Mouse (Mus musculus) splenic B cell, adult 2 months (primary cell): ENCODE results near the gene Carmil1.
A peak's percentile ranks its signal among the peaks of the same experiment; 100 is the strongest.

Experiments
- DNase-seq: peaks from one replicate; pipeline ENCODE4 v3.0.0-alpha.2; 2011; ENCODE audit warnings: low read depth, low spot score
- H3K27me3 ChIP-seq: 2 replicates; pipeline ENCODE4 v1.6.1; 2012; ENCODE audit warnings: mild to moderate bottlenecking, low read length, moderate library complexity, mixed read lengths; ENCODE audit not compliant: control insufficient read depth, poor library complexity, insufficient read depth, severe bottlenecking
- H3K36me3 ChIP-seq: 2 replicates; pipeline ENCODE4 v1.6.1; 2012; ENCODE audit warnings: mild to moderate bottlenecking, low read length, moderate library complexity, mixed read lengths; ENCODE audit not compliant: control insufficient read depth, poor library complexity, insufficient read depth, severe bottlenecking

The Carmil1 gene

GRCm38 (mm10) chr13:24199861-24200543 lies 80.6 kb downstream of the Carmil1 start:
- DNase-seq: no peak
- no peaks in the 10 kb centered on the region for H3K36me3 ChIP-seq
- H3K27me3 ChIP-seq: no peaks in the 10 kb centered on the region

- Histone ChIP-seq H3K27me3 (no peaks in the 10 kb centered on the region), H3K36me3 (no peaks in the 10 kb centered on the region)
- DNase-seq: no peak
Observed at GRCm38 (mm10) chr13:24198396-24198924, 82.1 kb downstream of the Carmil1 start.

- Histone ChIP-seq H3K27me3 (no peaks in the 10 kb centered on the region), H3K36me3 (no peaks in the 10 kb centered on the region)
- no peak for DNase-seq
Observed at GRCm38 (mm10) chr13:24195371-24195770, 85.2 kb downstream of the Carmil1 start.

GRCm38 (mm10) chr13:24194018-24194417 lies 86.6 kb downstream of the Carmil1 start:
- H3K27me3 ChIP-seq: no peaks in the 10 kb centered on the region
- DNase-seq: peak; percentile 33
- H3K36me3 ChIP-seq: no peaks in the 10 kb centered on the region

- no peak for DNase-seq
- H3K36me3 ChIP-seq: no peaks in the 10 kb centered on the region
- H3K27me3 ChIP-seq: no peaks in the 10 kb centered on the region
Observed at GRCm38 (mm10) chr13:24190875-24191663, 89.5 kb downstream of the Carmil1 start.

- H3K27me3 ChIP-seq: no peaks in the 10 kb centered on the region
- no peak for DNase-seq
- no peaks in the 10 kb centered on the region for H3K36me3 ChIP-seq
Observed at GRCm38 (mm10) chr13:24187026-24187425, 93.6 kb downstream of the Carmil1 start.

GRCm38 (mm10) chr13:24185641-24186040 lies 95.0 kb downstream of the Carmil1 start:
- Histone ChIP-seq H3K36me3 (no peaks in the 10 kb centered on the region), H3K27me3 (no peaks in the 10 kb centered on the region)
- DNase-seq: no peak

GRCm38 (mm10) chr13:24182878-24183277 lies 97.7 kb downstream of the Carmil1 start:
- no peaks in the 10 kb centered on the region for H3K27me3 ChIP-seq
- DNase-seq: no peak
- no peaks in the 10 kb centered on the region for H3K36me3 ChIP-seq

- no peak for DNase-seq
- no peaks in the 10 kb centered on the region for H3K27me3 ChIP-seq
- H3K36me3 ChIP-seq: no peaks in the 10 kb centered on the region
Observed at GRCm38 (mm10) chr13:24179538-24179937, 101.1 kb downstream of the Carmil1 start.

GRCm38 (mm10) chr13:24177600-24177999 lies 103.0 kb downstream of the Carmil1 start:
- DNase-seq: no peak
- H3K36me3 ChIP-seq: no peaks in the 10 kb centered on the region
- H3K27me3 ChIP-seq: no peaks in the 10 kb centered on the region

- H3K36me3 ChIP-seq: no peaks in the 10 kb centered on the region
- DNase-seq: no peak
- H3K27me3 ChIP-seq: no peaks in the 10 kb centered on the region
Observed at GRCm38 (mm10) chr13:24176835-24177234, 103.8 kb downstream of the Carmil1 start.

GRCm38 (mm10) chr13:24169658-24170057 lies 110.9 kb downstream of the Carmil1 start:
- no peak for DNase-seq
- Histone ChIP-seq H3K27me3 (no peaks in the 10 kb centered on the region), H3K36me3 (no peaks in the 10 kb centered on the region)

- DNase-seq: no peak
- Histone ChIP-seq H3K36me3 (no peaks in the 10 kb centered on the region), H3K27me3 (no peaks in the 10 kb centered on the region)
Observed at GRCm38 (mm10) chr13:24163368-24163767, 117.2 kb downstream of the Carmil1 start.

- Histone ChIP-seq H3K27me3 (no peaks in the 10 kb centered on the region), H3K36me3 (0 out of 2 replicates have a peak, but pooled peaks cover 2% of the 10 kb centered on the region)
- no peak for DNase-seq
Observed at GRCm38 (mm10) chr13:24161105-24161504, 119.5 kb downstream of the Carmil1 start.

- H3K36me3 ChIP-seq: 0 out of 2 replicates have a peak, but pooled peaks cover 2% of the 10 kb centered on the region
- DNase-seq: no peak
- no peaks in the 10 kb centered on the region for H3K27me3 ChIP-seq
Observed at GRCm38 (mm10) chr13:24159972-24160371, 120.6 kb downstream of the Carmil1 start.
